Mouse (Mus musculus) stomach, postnatal 0 days (tissue): ENCODE results near the gene Rprd1b.

Experiments
- CTCF ChIP-seq: IDR thresholded peaks from 2 replicates; pipeline ENCODE4 v1.5.1; 2016; ENCODE audit warnings: antibody characterized with exemption, low read depth, mild to moderate bottlenecking, moderate library complexity
- EP300 ChIP-seq: optimal IDR thresholded peaks from 2 replicates; pipeline ENCODE3; 2016; ENCODE audit warnings: antibody characterized with exemption

DNA sequence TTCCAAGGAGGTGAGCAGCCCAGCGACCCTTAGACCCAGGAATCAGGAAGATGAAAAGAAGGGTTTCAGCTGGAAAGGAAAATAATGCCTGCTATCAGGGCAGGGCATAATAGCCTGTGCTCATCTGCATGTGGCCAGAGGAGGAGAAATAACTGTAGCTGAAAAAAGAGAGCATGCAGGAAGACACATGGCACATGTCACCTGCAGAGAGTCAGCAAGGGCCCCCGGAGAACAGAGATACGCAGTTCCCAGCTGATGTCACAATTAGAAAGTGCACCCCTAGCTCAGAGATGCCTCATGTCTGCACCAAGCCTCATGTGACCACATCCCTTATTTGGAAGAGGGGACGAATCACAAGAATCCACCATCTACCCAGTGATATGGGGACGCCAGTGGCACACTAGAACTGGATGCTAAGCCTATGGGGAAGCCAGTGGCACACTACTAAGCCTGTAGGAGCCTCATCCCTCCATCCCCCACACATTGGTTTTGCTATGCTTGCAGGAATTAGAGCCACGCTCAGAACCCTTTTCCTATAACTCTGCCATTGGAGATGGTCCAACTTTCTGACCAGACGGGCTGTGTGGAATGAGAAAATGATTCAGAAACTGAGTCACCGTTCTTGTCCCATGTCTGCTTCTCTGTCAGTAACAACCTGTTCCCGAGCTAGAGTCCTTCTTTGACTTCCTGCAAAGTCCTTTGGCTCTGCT lies 139.4 kb downstream of the Rprd1b start:
- TF ChIP-seq CTCF, result no peak
- no peak for TF ChIP-seq EP300
